Mouse (Mus musculus): ENCODE results near the gene Arap2.

The Arap2 gene

GRCm38 (mm10) chr5:62716468-62716867 is 49.5 kb downstream of the Arap2 start:
- Histone ChIP-seq H3K36me3 (ENCODE audit: insufficient read depth, low read length) (no peaks in the 10 kb centered on the region), H3K4me3 (replicated peaks; ENCODE audit: low read length) (no peak overlapping the region), H3K4me1 (replicated peaks; ENCODE audit: low read depth, low read length) (no peaks in the 10 kb centered on the region), H3K9me3 (ENCODE audit: low read length) (no peaks in the 10 kb centered on the region), H3K27me3 (ENCODE audit: insufficient read depth, low read length) (no peaks in the 10 kb centered on the region)
- TF ChIP-seq POU5F1 (IDR thresholded peaks at IDR 0.05; ENCODE audit: borderline replicate concordance, low read length) = no peak
- TF ChIP-seq NANOG (IDR thresholded peaks at IDR 0.05; ENCODE audit: borderline replicate concordance, low read length) = no peak
- no peak for TF ChIP-seq CTCF (conservative IDR thresholded peaks at IDR 0.05; ENCODE audit: low read length)

- H3K9me3 ChIP-seq (ENCODE audit: low read length) = no peaks in the 10 kb centered on the region
- no peaks in the 10 kb centered on the region for H3K36me3 ChIP-seq (ENCODE audit: insufficient read depth, low read length)
- H3K27me3 ChIP-seq (ENCODE audit: insufficient read depth, low read length) = no peaks in the 10 kb centered on the region
- TF ChIP-seq NANOG (IDR thresholded peaks at IDR 0.05; ENCODE audit: borderline replicate concordance, low read length) = no peak
- no peak for TF ChIP-seq CTCF (conservative IDR thresholded peaks at IDR 0.05; ENCODE audit: low read length)
- no peak for TF ChIP-seq POU5F1 (IDR thresholded peaks at IDR 0.05; ENCODE audit: borderline replicate concordance, low read length)
- no peak overlapping the region for H3K4me3 ChIP-seq (replicated peaks; ENCODE audit: low read length)
- no peaks in the 10 kb centered on the region for H3K4me1 ChIP-seq (replicated peaks; ENCODE audit: low read depth, low read length)
Measured at GRCm38 (mm10) chr5:62715977-62716376, 50.0 kb downstream of the Arap2 start.

- TF ChIP-seq POU5F1 (IDR thresholded peaks at IDR 0.05; ENCODE audit: borderline replicate concordance, low read length) (no peak), CTCF (conservative IDR thresholded peaks at IDR 0.05; ENCODE audit: low read length) (no peak), NANOG (IDR thresholded peaks at IDR 0.05; ENCODE audit: borderline replicate concordance, low read length) (no peak)
- Histone ChIP-seq H3K36me3 (ENCODE audit: insufficient read depth, low read length) (no peaks in the 10 kb centered on the region), H3K27me3 (ENCODE audit: insufficient read depth, low read length) (no peaks in the 10 kb centered on the region), H3K4me1 (replicated peaks; ENCODE audit: low read depth, low read length) (no peaks in the 10 kb centered on the region), H3K4me3 (replicated peaks; ENCODE audit: low read length) (no peak overlapping the region), H3K9me3 (ENCODE audit: low read length) (no peaks in the 10 kb centered on the region)
Measured at GRCm38 (mm10) chr5:62715436-62715835, 50.5 kb downstream of the Arap2 start.

GRCm38 (mm10) chr5:62710955-62711354 is 55.0 kb downstream of the Arap2 start:
- H3K36me3 ChIP-seq (ENCODE audit: insufficient read depth, low read length) = no peaks in the 10 kb centered on the region
- no peaks in the 10 kb centered on the region for H3K9me3 ChIP-seq (ENCODE audit: low read length)
- H3K4me3 ChIP-seq (replicated peaks; ENCODE audit: low read length) = no peak overlapping the region
- TF ChIP-seq NANOG (IDR thresholded peaks at IDR 0.05; ENCODE audit: borderline replicate concordance, low read length) (no peak), CTCF (conservative IDR thresholded peaks at IDR 0.05; ENCODE audit: low read length) (no peak), POU5F1 (IDR thresholded peaks at IDR 0.05; ENCODE audit: borderline replicate concordance, low read length) (no peak)
- H3K4me1 ChIP-seq (replicated peaks; ENCODE audit: low read depth, low read length) = no peaks in the 10 kb centered on the region
- H3K27me3 ChIP-seq (ENCODE audit: insufficient read depth, low read length) = no peaks in the 10 kb centered on the region

GRCm38 (mm10) chr5:62706900-62707299 is 59.1 kb downstream of the Arap2 start:
- no peaks in the 10 kb centered on the region for H3K27me3 ChIP-seq (ENCODE audit: insufficient read depth, low read length)
- H3K9me3 ChIP-seq (ENCODE audit: low read length) = no peaks in the 10 kb centered on the region
- H3K4me1 ChIP-seq (replicated peaks; ENCODE audit: low read depth, low read length) = no peaks in the 10 kb centered on the region
- TF ChIP-seq POU5F1 (IDR thresholded peaks at IDR 0.05; ENCODE audit: borderline replicate concordance, low read length) (no peak), NANOG (IDR thresholded peaks at IDR 0.05; ENCODE audit: borderline replicate concordance, low read length) (no peak), CTCF (conservative IDR thresholded peaks at IDR 0.05; ENCODE audit: low read length) (no peak)
- no peak overlapping the region for H3K4me3 ChIP-seq (replicated peaks; ENCODE audit: low read length)
- no peaks in the 10 kb centered on the region for H3K36me3 ChIP-seq (ENCODE audit: insufficient read depth, low read length)

- Histone ChIP-seq H3K36me3 (ENCODE audit: insufficient read depth, low read length) (no peaks in the 10 kb centered on the region), H3K4me3 (replicated peaks; ENCODE audit: low read length) (no peak overlapping the region), H3K4me1 (replicated peaks; ENCODE audit: low read depth, low read length) (no peaks in the 10 kb centered on the region), H3K27me3 (ENCODE audit: insufficient read depth, low read length) (no peaks in the 10 kb centered on the region), H3K9me3 (ENCODE audit: low read length) (no peaks in the 10 kb centered on the region)
- TF ChIP-seq CTCF (conservative IDR thresholded peaks at IDR 0.05; ENCODE audit: low read length) (no peak), NANOG (IDR thresholded peaks at IDR 0.05; ENCODE audit: borderline replicate concordance, low read length) (no peak), POU5F1 (IDR thresholded peaks at IDR 0.05; ENCODE audit: borderline replicate concordance, low read length) (no peak)
Measured at GRCm38 (mm10) chr5:62689965-62690364, 76.0 kb downstream of the Arap2 start.

- TF ChIP-seq CTCF (conservative IDR thresholded peaks at IDR 0.05; ENCODE audit: low read length) (no peak), NANOG (IDR thresholded peaks at IDR 0.05; ENCODE audit: borderline replicate concordance, low read length) (no peak), POU5F1 (IDR thresholded peaks at IDR 0.05; ENCODE audit: borderline replicate concordance, low read length) (no peak)
- Histone ChIP-seq H3K4me3 (replicated peaks; ENCODE audit: low read length) (no peak overlapping the region), H3K9me3 (ENCODE audit: low read length) (no peaks in the 10 kb centered on the region), H3K36me3 (ENCODE audit: insufficient read depth, low read length) (no peaks in the 10 kb centered on the region), H3K27me3 (ENCODE audit: insufficient read depth, low read length) (no peaks in the 10 kb centered on the region), H3K4me1 (replicated peaks; ENCODE audit: low read depth, low read length) (no peaks in the 10 kb centered on the region)
Measured at GRCm38 (mm10) chr5:62683751-62684150, 82.2 kb downstream of the Arap2 start.

GRCm38 (mm10) chr5:62683207-62683606 is 82.8 kb downstream of the Arap2 start:
- TF ChIP-seq NANOG (IDR thresholded peaks at IDR 0.05; ENCODE audit: borderline replicate concordance, low read length) (no peak), POU5F1 (IDR thresholded peaks at IDR 0.05; ENCODE audit: borderline replicate concordance, low read length) (no peak), CTCF (conservative IDR thresholded peaks at IDR 0.05; ENCODE audit: low read length) (no peak)
- Histone ChIP-seq H3K4me3 (replicated peaks; ENCODE audit: low read length) (no peak overlapping the region), H3K36me3 (ENCODE audit: insufficient read depth, low read length) (no peaks in the 10 kb centered on the region), H3K4me1 (replicated peaks; ENCODE audit: low read depth, low read length) (no peaks in the 10 kb centered on the region), H3K9me3 (ENCODE audit: low read length) (no peaks in the 10 kb centered on the region), H3K27me3 (ENCODE audit: insufficient read depth, low read length) (no peaks in the 10 kb centered on the region)

- no peaks in the 10 kb centered on the region for H3K4me1 ChIP-seq (replicated peaks; ENCODE audit: low read depth, low read length)
- no peaks in the 10 kb centered on the region for H3K27me3 ChIP-seq (ENCODE audit: insufficient read depth, low read length)
- H3K36me3 ChIP-seq (ENCODE audit: insufficient read depth, low read length) = peaks cover 5% of the 10 kb centered on the region
- H3K4me3 ChIP-seq (replicated peaks; ENCODE audit: low read length) = no peak overlapping the region
- no peaks in the 10 kb centered on the region for H3K9me3 ChIP-seq (ENCODE audit: low read length)
- TF ChIP-seq POU5F1 (IDR thresholded peaks at IDR 0.05; ENCODE audit: borderline replicate concordance, low read length) = no peak
- no peak for TF ChIP-seq NANOG (IDR thresholded peaks at IDR 0.05; ENCODE audit: borderline replicate concordance, low read length)
- no peak for TF ChIP-seq CTCF (conservative IDR thresholded peaks at IDR 0.05; ENCODE audit: low read length)
Measured at GRCm38 (mm10) chr5:62677390-62677789, 88.6 kb downstream of the Arap2 start.
